Mouse (Mus musculus) hindbrain, postnatal 0 days (tissue): ENCODE measurements at regions not wholly inside any gene's neighbourhood (a gene's known extent, or its start where the extent isn't known, plus 50 kb on each side); places are given as distances from the start of the nearest gene placed in this dataset.

Experiments used
- ATAC-seq: fragments of 200-750 bp; cut with Nextera tagmentation; 2 replicates; pipeline ENCODE4 v1.8.0; 2017; ENCODE audit warnings: mild to moderate bottlenecking, moderate TSS enrichment, moderate library complexity
- DNase-seq: peaks from one replicate; pipeline ENCODE4 v3.0.0-alpha.2; 2015; ENCODE audit warnings: low spot score
- H3K27ac ChIP-seq: fragments of 300-500 bp; sonication (generic); 2 replicates; pipeline ENCODE4 v1.5.1; 2014; ENCODE audit warnings: mild to moderate bottlenecking
- H3K27me3 ChIP-seq: fragments of 300-500 bp; sonication (generic); 2 replicates; pipeline ENCODE4 v1.6.1; 2014; ENCODE audit warnings: low read length, mixed read lengths; ENCODE audit not compliant: insufficient read depth
- H3K36me3 ChIP-seq: fragments of 300-500 bp; sonication (generic); 2 replicates; pipeline ENCODE4 v1.6.1; 2014; ENCODE audit warnings: low read length, mixed read lengths; ENCODE audit not compliant: insufficient read depth
- H3K4me1 ChIP-seq: fragments of 300-500 bp; sonication (generic); 2 replicates; pipeline ENCODE4 v1.6.1; 2014; ENCODE audit warnings: antibody characterized with exemption, low read length, mixed read lengths; ENCODE audit not compliant: insufficient read depth
- H3K4me2 ChIP-seq: fragments of 300-500 bp; sonication (generic); 2 replicates; pipeline ENCODE4 v1.6.1; 2014; ENCODE audit warnings: low read depth, mild to moderate bottlenecking, low read length, moderate library complexity, mixed read lengths
- H3K4me3 ChIP-seq: fragments of 300-500 bp; sonication (generic); 2 replicates; pipeline ENCODE4 v1.5.1; 2014; ENCODE audit warnings: low read length
- H3K9ac ChIP-seq: fragments of 300-500 bp; sonication (generic); replicated peaks from 2 replicates; pipeline ENCODE4 v1.6.1; 2014; ENCODE audit warnings: mild to moderate bottlenecking, low read length, moderate library complexity, mixed read lengths
- H3K9me3 ChIP-seq: fragments of 300-500 bp; sonication (generic); 2 replicates; pipeline ENCODE4 v1.6.1; 2016; ENCODE audit warnings: low read length, mixed read lengths
- CTCF ChIP-seq: IDR thresholded peaks from 2 replicates; pipeline ENCODE4 v1.5.1; 2016; ENCODE audit warnings: antibody characterized with exemption, control low read depth, low read depth
- WGBS: fragments of 180-500 bp; shearing (Covaris S2); extraction: QIAGEN DNeasy Blood & Tissue Kit; methylation state at CpG from one replicate; pipeline ENCODE4 v1.1.7; 2014; 5-methylcytosine and 5-hydroxymethylcytosine counted together

- 71% methylated on average over 7 of the region's 7 CpGs for WGBS
- Histone ChIP-seq H3K9me3 (no peaks in the 10 kb centered on the region), H3K9ac (no peak overlapping the region), H3K4me2 (no peak overlapping the region), H3K36me3 (no peaks in the 10 kb centered on the region), H3K27ac (no peak overlapping the region), H3K27me3 (no peaks in the 10 kb centered on the region), H3K4me1 (no peaks in the 10 kb centered on the region), H3K4me3 (no peak overlapping the region)
- ATAC-seq (no peak), DNase-seq (no peak)
- no peak for TF ChIP-seq CTCF
Observed at GRCm38 (mm10) chr5:97632791-97633190, 176.0 kb upstream of the Gk2 start.

- Histone ChIP-seq H3K9me3 (no peaks in the 10 kb centered on the region), H3K27ac (no peak overlapping the region), H3K27me3 (no peaks in the 10 kb centered on the region), H3K4me2 (no peak overlapping the region), H3K4me3 (no peak overlapping the region), H3K36me3 (no peaks in the 10 kb centered on the region), H3K9ac (no peak overlapping the region), H3K4me1 (no peaks in the 10 kb centered on the region)
- no peak for TF ChIP-seq CTCF
- ATAC-seq, result no peak
- DNase-seq, result no peak
- 83% methylated on average over 3 of the region's 3 CpGs for WGBS
Observed at GRCm38 (mm10) chr5:97625200-97625599, 168.4 kb upstream of the Gk2 start.

- no peak for ATAC-seq
- WGBS, result 87% methylated on average over 2 of the region's 2 CpGs
- no peak for DNase-seq
- H3K4me3 ChIP-seq, result no peak overlapping the region
- no peaks in the 10 kb centered on the region for H3K27me3 ChIP-seq
- no peak overlapping the region for H3K27ac ChIP-seq
- H3K9ac ChIP-seq, result no peak overlapping the region
- no peak overlapping the region for H3K4me2 ChIP-seq
- H3K4me1 ChIP-seq, result no peaks in the 10 kb centered on the region
- no peak for TF ChIP-seq CTCF
- H3K36me3 ChIP-seq, result no peaks in the 10 kb centered on the region
- no peaks in the 10 kb centered on the region for H3K9me3 ChIP-seq
Observed at GRCm38 (mm10) chr5:97619890-97620289, 163.1 kb upstream of the Gk2 start.

GRCm38 (mm10) chr5:97618411-97618810 lies 161.6 kb upstream of the Gk2 start:
- Histone ChIP-seq H3K9me3 (no peaks in the 10 kb centered on the region), H3K4me3 (no peak overlapping the region), H3K27me3 (no peaks in the 10 kb centered on the region), H3K4me1 (no peaks in the 10 kb centered on the region), H3K27ac (no peak overlapping the region), H3K36me3 (no peaks in the 10 kb centered on the region), H3K9ac (no peak overlapping the region), H3K4me2 (no peak overlapping the region)
- ATAC-seq (no peak), DNase-seq (no peak)
- 93% methylated on average over 4 of the region's 4 CpGs for WGBS
- no peak for TF ChIP-seq CTCF

GRCm38 (mm10) chr5:97602176-97602575 lies 145.4 kb upstream of the Gk2 start:
- H3K27me3 ChIP-seq, result no peaks in the 10 kb centered on the region
- no peak overlapping the region for H3K4me2 ChIP-seq
- DNase-seq (no peak), ATAC-seq (no peak)
- TF ChIP-seq CTCF, result no peak
- H3K9me3 ChIP-seq, result no peaks in the 10 kb centered on the region
- no peaks in the 10 kb centered on the region; the same call in 1 of the 2 replicates for H3K4me1 ChIP-seq
- 80% methylated on average over 6 of the region's 6 CpGs for WGBS
- no peaks in the 10 kb centered on the region for H3K36me3 ChIP-seq
- no peak overlapping the region for H3K27ac ChIP-seq
- no peak overlapping the region for H3K4me3 ChIP-seq
- H3K9ac ChIP-seq, result no peak overlapping the region

GRCm38 (mm10) chr5:97601384-97601783 lies 144.6 kb upstream of the Gk2 start:
- Histone ChIP-seq H3K9me3 (no peaks in the 10 kb centered on the region), H3K27ac (no peak overlapping the region), H3K27me3 (no peaks in the 10 kb centered on the region), H3K36me3 (no peaks in the 10 kb centered on the region), H3K4me3 (no peak overlapping the region), H3K4me2 (no peak overlapping the region), H3K9ac (no peak overlapping the region), H3K4me1 (no peaks in the 10 kb centered on the region; the same call in 1 of the 2 replicates)
- DNase-seq, result no peak
- no peak for ATAC-seq
- 65% methylated on average over 2 of the region's 2 CpGs for WGBS
- TF ChIP-seq CTCF, result no peak

GRCm38 (mm10) chr5:97598741-97599140 lies 141.9 kb upstream of the Gk2 start:
- peak; percentile 47 for TF ChIP-seq CTCF
- H3K27me3 ChIP-seq, result no peaks in the 10 kb centered on the region
- WGBS, result 72% methylated on average over 9 of the region's 9 CpGs
- DNase-seq (peak; percentile 58), ATAC-seq (no peak)
- H3K9ac ChIP-seq, result no peak overlapping the region
- no peak overlapping the region for H3K27ac ChIP-seq
- H3K4me3 ChIP-seq, result no peak overlapping the region
- H3K36me3 ChIP-seq, result no peaks in the 10 kb centered on the region
- H3K9me3 ChIP-seq, result no peaks in the 10 kb centered on the region
- H3K4me2 ChIP-seq, result no peak overlapping the region
- H3K4me1 ChIP-seq, result no peaks in the 10 kb centered on the region; the same call in 1 of the 2 replicates
